Mouse (Mus musculus) urinary bladder, postnatal 10 days (tissue): ENCODE data around the gene Jpt1.
"Not testable (repeated sequence)": the region's sequence is repeated elsewhere in the genome, so short reads cannot be mapped to it uniquely, and the experiment has no call there.

Experiments
- DNase-seq: peaks from one replicate; pipeline ENCODE4 v3.0.0; 2022; ENCODE audit warnings: low spot score

The Jpt1 gene

DNA sequence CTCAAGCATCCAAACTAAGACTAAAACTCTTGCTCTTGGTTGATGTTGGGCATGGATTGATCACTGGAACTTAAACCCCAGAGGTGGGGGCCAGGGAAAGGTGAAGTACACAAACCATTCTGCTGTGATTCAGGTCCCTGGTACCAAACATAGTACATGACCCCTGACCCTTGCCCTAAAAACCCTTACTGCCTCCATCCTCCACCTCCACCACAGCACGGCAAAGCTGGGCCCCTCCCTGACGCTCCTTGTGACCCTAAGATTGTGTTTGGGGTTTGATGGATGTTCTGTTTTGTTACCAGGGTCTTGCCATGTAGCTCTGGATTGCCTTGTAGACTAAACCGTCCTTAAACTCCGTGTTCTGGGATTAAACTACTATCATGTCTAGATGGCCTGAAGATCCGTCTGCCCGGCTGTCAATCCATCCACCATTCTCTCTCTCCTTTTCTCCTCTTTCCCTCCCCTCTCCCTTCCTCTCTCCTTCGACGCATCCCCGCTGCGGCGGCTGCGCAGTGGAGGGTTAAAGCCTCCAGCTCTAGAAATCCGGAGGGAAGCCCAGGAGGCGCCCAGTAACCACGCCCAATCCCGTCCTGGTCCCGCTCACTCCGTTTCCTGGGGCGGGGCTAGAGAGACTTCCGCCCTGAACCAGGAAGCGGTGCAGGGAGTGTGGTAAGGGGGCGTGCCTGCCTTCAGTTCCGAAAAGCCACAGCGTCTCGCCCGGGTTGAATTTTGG is 39.0 kb downstream of the Jpt1 start, which contains the start of gene Armc7:
Gene Armc7, plus strand, starts transcription at position 643 of the 733 bp plus-strand sequence.
- DNase-seq, result peak; percentile 76

- peak; percentile 85 for DNase-seq
Observed at GRCm38 (mm10) chr11:115473626-115474275, 40.4 kb downstream of the Jpt1 start.

DNA sequence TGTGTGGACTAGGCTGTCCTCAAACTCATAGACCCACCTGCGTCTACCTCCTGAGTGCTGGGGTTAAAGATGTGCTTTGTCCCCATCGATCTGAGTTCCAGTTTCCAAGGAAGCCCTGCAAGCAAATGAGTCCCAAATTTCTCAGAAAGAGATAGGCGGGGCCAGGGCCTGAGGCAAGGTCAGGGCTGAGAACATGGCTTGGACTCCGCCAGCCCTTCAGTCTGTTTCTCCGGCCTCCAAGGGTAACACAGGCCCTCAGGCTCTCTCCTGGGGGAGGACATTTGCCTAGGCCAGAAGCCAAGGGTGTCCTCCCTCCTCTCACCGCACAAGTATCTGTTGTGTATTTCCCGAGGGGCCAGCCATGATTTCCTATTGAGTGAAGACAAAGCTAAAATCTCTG is 42.0 kb downstream of the Jpt1 start:
- DNase-seq, result no peak

DNA sequence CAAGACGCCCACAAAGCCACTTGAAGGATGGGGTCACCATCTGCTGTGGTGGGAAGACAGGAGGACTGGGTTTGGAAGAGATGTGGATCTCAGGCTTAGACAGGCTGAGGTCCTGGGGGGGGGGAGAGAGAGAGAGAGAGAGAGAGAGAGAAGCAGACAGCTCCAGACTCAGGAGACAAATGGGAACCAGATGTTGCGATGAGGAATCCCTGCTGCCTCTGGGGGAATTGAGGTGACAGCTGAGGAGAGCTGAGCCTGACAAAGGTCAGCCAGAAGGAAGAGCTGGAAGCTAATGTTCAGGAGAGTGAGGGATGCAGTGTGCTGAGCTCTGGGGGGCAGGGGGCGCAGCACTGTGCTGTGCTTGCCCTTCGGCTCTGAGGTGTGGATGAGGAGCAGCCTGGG is 47.0 kb downstream of the Jpt1 start:
- DNase-seq, result no peak

GRCm38 (mm10) chr11:115464851-115465250 is 49.3 kb downstream of the Jpt1 start:
- no peak for DNase-seq

- no peak for DNase-seq
Observed at GRCm38 (mm10) chr11:115463397-115463796, 50.8 kb downstream of the Jpt1 start.

DNA sequence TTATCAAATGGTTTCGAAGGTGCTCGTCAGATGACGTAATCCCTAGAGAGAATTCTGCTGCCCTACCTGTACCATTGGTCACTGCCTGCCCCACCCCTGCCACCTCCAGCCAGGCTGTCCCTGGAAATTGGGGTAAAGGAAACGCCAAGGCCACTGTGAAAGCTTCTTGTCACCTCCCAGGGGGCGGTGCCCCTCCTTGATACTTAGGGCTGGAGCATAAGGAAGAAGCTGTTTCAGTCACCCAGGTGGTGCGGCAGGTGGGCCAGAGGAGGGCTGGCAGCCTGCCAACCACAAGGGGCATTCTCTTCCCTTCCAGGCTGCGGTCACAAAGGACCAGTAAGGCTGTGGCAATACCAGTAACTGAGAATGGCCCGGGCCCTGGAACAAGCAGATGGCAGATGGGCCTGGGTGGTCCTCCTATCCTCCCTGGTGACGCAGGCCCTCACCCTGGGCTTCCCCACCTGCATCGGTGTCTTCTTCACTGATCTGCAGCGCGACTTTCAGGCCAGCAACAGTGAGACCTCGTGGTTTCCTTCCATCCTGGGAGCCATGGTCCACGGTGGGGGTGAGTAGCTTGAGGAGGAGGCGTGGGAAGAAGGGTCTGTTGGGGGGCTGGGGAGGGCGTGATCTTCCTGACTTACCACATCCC is 51.8 kb downstream of the Jpt1 start, which contains the start of gene Slc16a5:
Gene Slc16a5, plus strand, starts transcription at position 232 of the 649 bp plus-strand sequence.
- no peak for DNase-seq

- no peak for DNase-seq
Observed at GRCm38 (mm10) chr11:115461846-115462242, 52.3 kb downstream of the Jpt1 start.

DNA sequence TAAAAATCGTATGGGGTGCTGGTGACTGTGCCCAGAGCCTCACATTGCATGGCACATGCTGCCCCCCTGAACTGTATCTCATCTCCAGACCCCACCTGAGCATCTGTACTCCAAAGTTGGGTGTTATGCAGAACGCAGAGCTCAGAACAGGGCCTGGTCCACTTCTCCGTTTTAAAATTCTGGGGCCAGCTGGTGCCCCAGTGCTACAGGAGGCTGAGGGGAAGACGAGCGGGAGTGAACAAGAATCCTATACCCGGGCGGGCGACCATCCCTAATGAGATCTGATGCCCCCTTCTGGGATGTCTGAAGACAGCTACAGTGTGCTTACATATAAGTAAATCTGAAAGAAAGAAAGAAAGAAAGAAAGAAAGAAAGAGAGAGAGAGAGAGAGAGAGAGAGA is 53.2 kb downstream of the Jpt1 start:
- DNase-seq, result no peak

GRCm38 (mm10) chr11:115457405-115457804 is 56.8 kb downstream of the Jpt1 start:
- DNase-seq, result no peak

DNA sequence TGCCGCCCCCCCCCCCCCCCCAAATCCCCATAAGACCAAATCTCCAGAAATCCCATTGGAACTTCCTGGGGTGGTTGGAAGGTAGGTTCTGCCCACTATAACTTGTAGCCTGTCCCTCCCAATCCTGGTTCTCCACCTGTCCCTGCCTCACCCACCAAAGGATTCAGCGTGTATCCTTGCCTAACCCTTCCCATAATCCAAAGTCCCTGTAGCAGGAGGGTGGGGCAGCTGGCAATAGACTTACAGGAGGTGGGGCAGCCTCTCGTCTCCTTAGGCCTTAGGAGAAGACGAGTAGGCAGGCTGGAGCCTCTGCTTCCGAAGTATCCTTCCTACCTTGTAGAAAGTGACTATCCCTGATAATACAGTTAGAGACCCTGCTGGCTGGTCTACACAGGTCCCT is 58.0 kb downstream of the Jpt1 start:
- no peak for DNase-seq

DNA sequence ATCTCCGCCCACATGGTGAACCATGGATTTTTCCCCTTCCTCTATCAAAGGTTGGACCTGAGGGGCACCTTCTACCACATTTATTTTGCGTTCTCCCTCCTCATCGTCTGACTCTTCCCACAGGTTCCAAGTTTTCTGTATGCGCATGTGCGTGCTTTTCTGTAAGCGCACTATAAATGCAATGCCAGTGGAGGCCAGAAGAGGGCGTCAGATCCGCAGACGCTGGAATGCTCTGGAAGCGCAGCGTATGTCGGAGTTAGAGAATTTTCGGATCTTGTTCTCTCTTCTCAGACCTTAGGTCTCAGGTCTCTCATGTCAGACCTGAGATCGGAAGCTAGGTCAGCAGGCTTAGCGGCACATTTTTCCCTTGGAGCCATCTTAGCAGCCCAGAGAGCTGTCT is 58.6 kb downstream of the Jpt1 start:
- no peak for DNase-seq

DNA sequence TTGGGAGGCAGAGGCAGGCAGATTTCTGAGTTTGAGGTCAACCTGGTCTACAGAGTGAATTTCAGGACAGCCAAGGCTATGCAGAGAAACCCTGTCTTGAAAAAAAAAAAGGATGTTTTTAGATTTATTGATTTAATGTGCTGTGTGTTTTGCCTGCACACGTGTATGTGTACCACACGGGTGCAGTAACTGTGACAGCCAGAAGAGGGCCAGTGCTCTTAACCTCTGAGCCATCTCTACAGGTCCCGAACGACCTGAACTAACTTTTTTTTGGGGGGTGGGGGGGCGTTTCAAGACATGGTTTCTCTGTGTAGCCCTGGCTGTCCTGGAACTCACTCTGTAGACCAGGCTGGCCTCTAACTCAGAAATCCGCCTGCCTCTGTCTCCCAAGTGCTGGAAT is 59.4 kb downstream of the Jpt1 start:
- DNase-seq, result not testable (repeated sequence)

GRCm38 (mm10) chr11:115453306-115453705 is 60.9 kb downstream of the Jpt1 start:
- no peak for DNase-seq

DNA sequence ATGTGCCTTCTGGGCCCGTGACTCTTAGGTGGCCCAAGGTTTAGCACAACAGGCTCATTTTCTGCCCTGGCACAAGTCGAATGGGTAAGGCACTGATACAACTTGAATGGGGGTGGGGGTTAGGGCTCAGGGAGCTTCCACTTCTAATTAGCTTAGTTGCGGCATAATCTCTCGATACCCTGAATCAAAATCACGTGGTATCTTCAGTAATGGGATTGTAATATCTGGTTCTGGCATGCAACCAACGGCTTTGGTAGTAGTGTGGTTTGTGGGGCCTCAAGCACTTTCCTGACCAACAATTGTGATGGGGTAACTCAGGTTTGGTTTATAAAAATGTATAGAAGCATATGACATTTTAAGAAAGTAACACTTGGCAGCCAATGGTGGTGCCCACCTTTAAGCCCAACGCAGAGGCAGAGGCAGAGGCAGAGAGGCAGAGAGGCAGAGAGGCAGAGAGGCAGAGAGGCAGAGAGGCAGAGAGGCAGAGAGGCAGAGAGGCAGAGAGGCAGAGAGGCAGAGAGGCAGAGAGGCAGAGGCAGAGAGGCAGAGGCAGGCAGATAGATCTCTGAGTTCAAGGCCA is 61.8 kb downstream of the Jpt1 start:
- DNase-seq, result no peak

GRCm38 (mm10) chr11:115451781-115452241 is 62.4 kb downstream of the Jpt1 start:
- no peak for DNase-seq

GRCm38 (mm10) chr11:115450176-115450575 is 64.0 kb downstream of the Jpt1 start:
- DNase-seq, result no peak

DNA sequence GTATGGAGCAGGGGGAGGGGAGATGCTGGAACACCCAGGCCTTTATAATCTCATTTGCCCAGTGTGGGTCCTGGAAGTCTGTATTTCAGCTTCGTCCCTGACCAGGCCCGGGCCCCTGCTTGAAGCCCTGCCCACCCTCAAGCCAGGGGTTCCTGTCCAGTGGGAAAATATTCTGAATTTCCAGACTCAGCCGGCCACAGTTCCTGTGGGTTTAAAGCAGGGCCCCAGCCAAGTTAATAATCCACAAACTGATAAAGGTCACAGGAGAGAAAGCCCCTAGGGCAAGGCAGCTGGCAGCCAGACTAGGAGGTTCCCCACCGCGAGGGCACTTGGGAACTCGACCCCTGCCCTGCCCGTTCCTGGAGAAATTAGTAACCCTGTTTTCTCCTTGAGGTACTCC is 65.2 kb downstream of the Jpt1 start:
- DNase-seq, result no peak

GRCm38 (mm10) chr11:115448075-115448474 is 66.1 kb downstream of the Jpt1 start:
- DNase-seq, result no peak
